ENCODE assay signal across 8 mouse cellular contexts in genomic region chr3:131491361-131491925, GRCm38 (mm10). TPM values are rescaled to one million over a fixed set of nuclear protein-coding genes. Genes with fewer than 3 reads are reported as not detected.
DNase-seq lines count a peak whose midpoint lies in the region; ATAC-seq and TF ChIP-seq lines count a peak whose summit lies in the region.

Gene Sgms2 (minus strand): TSS chr3:131491411.

- TF ChIP-seq POLR2A in liver, adult 2 months (IDR thresholded peaks at IDR 0.05; ENCODE audit: extremely low read depth, insufficient read depth, low read length), result no peak

- H3K4me3 ChIP-seq in liver, adult 2 months (ENCODE audit: insufficient read depth, low read depth, low read length), result peak within 1 kb of the TSS; percentile 65
- peak within 1 kb of the TSS; percentile 75 for H3K4me3 ChIP-seq in limb, embryonic 12.5 days (replicated peaks)

- peaks cover 22% of the 10 kb centered on the region for H3K4me1 ChIP-seq in liver, adult 2 months (ENCODE audit: control insufficient read depth, insufficient read depth, low read length)
- peaks cover 13% of the 10 kb centered on the region for H3K4me1 ChIP-seq in limb, embryonic 12.5 days (replicated peaks)

- H3K4me2 ChIP-seq in limb, embryonic 12.5 days, result peak within 1 kb of the TSS; percentile 92

- DNase-seq in liver, adult 2 months (ENCODE audit: extremely low read depth, low read depth, low spot score), result peak; percentile 78
- no peak for DNase-seq in liver
- DNase-seq in adrenal gland, postnatal 36 days, result no peak
- no peak for DNase-seq in layer of hippocampus, adult 8-10 months (ENCODE audit: low spot score in 2 of 2)
- DNase-seq in urinary bladder, adult 2 months (ENCODE audit: low spot score), result no peak

- WGBS in liver, adult 2 months, result 30% methylated on average over 2 of the region's 2 CpGs
- 91% methylated on average over 2 of the region's 2 CpGs for WGBS in limb, embryonic 12.5 days

- H3K36me3 ChIP-seq in liver, adult 2 months (ENCODE audit: control insufficient read depth, insufficient read depth, low read length), result no peaks in the 10 kb centered on the region
- no peaks in the 10 kb centered on the region for H3K36me3 ChIP-seq in limb, embryonic 12.5 days

- no peaks in the 10 kb centered on the region for H3K9me3 ChIP-seq in limb, embryonic 12.5 days

- H3K79me2 ChIP-seq in liver, adult 2 months (ENCODE audit: control insufficient read depth, insufficient read depth, low read length), result peaks cover 10% of the 10 kb centered on the region; the same call in 1 of the 2 replicates

- peak within 1 kb of the TSS; percentile 91 for H3K9ac ChIP-seq in liver, adult 2 months (ENCODE audit: low read depth, low read length)
- peak within 1 kb of the TSS; percentile 70 for H3K9ac ChIP-seq in limb, embryonic 12.5 days (replicated peaks)

- no peak for TF ChIP-seq CTCF in liver, adult 2 months (IDR thresholded peaks at IDR 0.05; ENCODE audit: low read depth, low read length)

- no peaks in the 10 kb centered on the region for H3K27me3 ChIP-seq in liver, adult 2 months (ENCODE audit: control insufficient read depth, insufficient read depth, low read length)
- H3K27me3 ChIP-seq in limb, embryonic 12.5 days, result peaks cover 42% of the 10 kb centered on the region

- peak within 1 kb of the TSS; percentile 92 for H3K27ac ChIP-seq in liver, adult 2 months (replicated peaks; ENCODE audit: insufficient read depth, low read depth, low read length)
- peak within 1 kb of the TSS; percentile 29; the same call in 1 of the 2 replicates for H3K27ac ChIP-seq in limb, embryonic 12.5 days

- ATAC-seq in erythroblast, adult 5-6 weeks (replicated peaks; ENCODE audit: low FRiP score, poor library complexity, severe bottlenecking), result no peak
- ATAC-seq in limb, embryonic 12.5 days (ENCODE audit: insufficient number of reproducible peaks, insufficient read depth, low FRiP score, low TSS enrichment, low read depth), result no peak
- ATAC-seq in neutrophil, adult 5-6 weeks (ENCODE audit: extremely low read depth, insufficient number of reproducible peaks, low FRiP score, poor library complexity, severe bottlenecking), result no peak

RNA-seq across cellular contexts. Expression of gene Sgms2, which starts in this region (rescaled TPM):
- total RNA-seq in liver, adult 2 months (2014; rRNA removed), result 35.8 and 56.6 TPM in 2 replicates
- polyA plus RNA-seq in liver, adult 2 months (2012; rRNA removed), result 9.9 and 11.8 TPM in 2 replicates
- total RNA-seq in erythroblast, adult 5-6 weeks (2015; ENCODE audit: low replicate concordance), result 13.6 and 24.2 TPM in 2 replicates
- total RNA-seq in erythroblast, adult 5-6 weeks (2017; ENCODE audit: low replicate concordance), result 12.4 and 14.4 TPM in 2 replicates
- polyA plus RNA-seq in limb, embryonic 12.5 days (2016; fragmentation: Nextera tagmentation; extraction: Ambion mirVana), result 4.3 and 4.5 TPM in 2 replicates
- total RNA-seq in neutrophil, adult 5-6 weeks (2017), result 50.2 and 60.1 TPM in 2 replicates
- total RNA-seq in adrenal gland, postnatal 36 days (2021), result 10 to 100 TPM in 1 of 2 experiments, 1 to 10 TPM in 1; 2.7 to 11.2 TPM
- total RNA-seq in layer of hippocampus, adult 8-10 months (2022), result 1 to 10 TPM; 2.1 to 3.7 (median 2.4) TPM
- polyA plus RNA-seq in urinary bladder, adult 2 months (2012; rRNA removed), result 3.4 and 3.7 TPM in 2 replicates
